Mouse (Mus musculus): ENCODE results near the gene Rnf141.

DNA sequence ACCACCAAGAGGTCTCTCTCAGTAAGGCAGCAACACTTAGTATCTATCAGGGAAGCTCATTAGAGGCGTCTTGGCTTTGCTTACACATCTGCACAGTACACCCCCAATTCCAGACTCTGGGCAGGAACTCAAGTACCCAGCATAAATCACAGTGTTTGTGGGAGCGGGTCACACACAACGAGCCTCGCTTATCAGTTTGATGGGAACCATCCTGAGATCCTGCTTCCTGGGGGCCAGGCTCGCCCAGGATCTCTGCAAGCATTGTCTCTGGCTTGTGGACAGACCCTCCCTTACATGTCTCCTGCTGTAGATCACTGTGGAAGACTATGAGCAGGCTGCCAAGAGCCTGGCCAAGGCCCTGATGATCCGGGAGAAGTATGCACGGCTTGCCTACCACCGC lies 53.4 kb downstream of the Rnf141 start:
- TF ChIP-seq CTCF (IDR thresholded peaks at IDR 0.05; ENCODE audit: extremely low read depth, insufficient read depth, low read length) (no peak), POLR2A (IDR thresholded peaks at IDR 0.05; ENCODE audit: extremely low read depth, insufficient read depth, low read length) (no peak)

Measured in cortical plate, adult 2 months (tissue).